Mouse (Mus musculus) thymus, adult 18-20 months (tissue): ENCODE measurements around the gene Myo16.

ENCODE experiments used
- DNase-seq, 2 experiments: peaks; one replicate each; pipeline ENCODE4 v3.0.0; 2022; ENCODE audit warnings: mixed read lengths in 2 of 2

The Myo16 gene

DNA sequence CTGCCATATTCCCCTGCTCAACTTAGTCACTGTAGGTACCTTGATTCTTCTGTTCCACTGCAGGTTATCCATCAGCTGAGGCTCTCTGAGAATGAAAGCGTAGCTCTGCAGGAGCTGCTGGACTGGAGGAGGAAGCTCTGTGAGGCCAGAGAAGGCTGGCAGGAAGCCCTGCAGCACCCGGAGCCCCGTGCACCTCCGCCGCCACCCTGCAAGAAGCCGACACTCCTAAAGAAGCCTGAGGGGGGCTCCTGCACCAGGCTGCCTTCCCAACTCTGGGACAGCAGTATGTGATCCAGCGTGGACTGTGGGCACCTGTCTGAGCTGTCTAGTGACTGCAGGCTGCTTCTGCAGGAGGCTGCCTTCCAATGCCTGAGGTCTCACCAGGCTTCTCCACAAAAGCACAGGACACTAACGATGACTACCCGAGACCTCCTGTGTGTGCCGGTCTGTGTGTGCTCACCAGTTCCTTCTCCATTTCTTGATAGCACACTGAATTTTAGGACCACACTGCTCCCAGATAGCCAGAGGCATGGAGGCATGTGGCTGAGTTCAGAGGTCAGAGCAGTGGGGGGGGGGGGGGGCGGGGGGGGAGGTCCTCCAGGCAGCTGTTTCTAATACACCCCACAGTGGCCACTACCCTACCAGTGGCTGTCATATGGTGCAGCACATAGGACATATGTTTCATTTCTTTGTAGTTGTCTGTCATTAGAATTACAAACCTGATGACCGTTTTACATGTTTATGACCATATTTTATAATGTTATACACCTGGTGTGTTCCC, 479.8 kb downstream of the Myo16 start:
- DNase-seq, result no peak

- no peak for DNase-seq
Measured at GRCm38 (mm10) chr8:10634421-10634820, 480.7 kb downstream of the Myo16 start.

DNA sequence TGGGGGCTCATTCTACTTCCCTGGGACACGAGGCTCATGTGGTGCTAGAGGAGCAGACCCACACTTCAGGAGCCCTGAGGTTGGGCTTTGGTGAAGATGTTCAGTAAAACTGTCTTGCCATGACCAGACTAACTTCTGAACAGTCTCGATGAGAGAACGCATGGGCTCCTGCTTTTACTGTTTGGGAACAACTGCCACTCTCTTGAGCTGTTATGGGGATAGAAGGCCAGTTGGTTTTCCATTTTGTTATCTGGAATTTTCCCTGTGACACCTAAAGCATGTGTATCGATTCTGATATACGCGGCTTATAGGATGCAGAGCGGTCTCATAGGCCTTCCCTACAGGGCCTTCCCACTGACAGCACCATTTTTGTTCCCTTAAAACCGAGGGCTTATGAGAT, 485.2 kb downstream of the Myo16 start:
- DNase-seq, result no peak

DNA sequence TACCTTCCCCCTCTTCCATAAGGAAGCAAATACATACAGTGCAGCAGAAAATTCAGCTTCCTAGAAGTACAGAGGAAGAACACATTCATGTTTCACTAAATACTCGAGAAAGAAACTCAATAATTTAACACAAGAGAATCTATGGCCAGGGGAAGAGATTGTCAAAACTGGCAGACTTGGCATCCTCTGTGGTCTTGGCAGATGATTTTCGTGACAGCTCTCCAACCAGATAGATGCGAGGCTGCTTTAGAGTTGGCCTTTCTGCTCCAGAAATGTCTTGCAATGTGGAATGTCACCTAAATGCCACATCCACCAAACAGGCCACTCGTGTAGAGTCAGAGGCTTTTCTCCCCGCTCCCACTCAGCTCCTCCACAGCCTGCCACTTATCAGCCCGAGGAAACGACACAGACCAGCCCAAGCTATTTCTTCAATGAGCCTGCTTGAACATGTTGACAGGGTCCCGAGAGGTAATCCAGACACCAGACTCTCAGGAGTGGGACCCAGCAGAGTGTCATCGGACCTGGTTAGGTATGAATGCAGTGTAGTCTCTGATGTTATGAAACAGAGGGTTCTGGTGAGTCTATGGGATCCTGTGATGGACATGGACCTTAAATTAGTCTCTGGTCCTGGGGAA, 486.6 kb downstream of the Myo16 start:
- no peak for DNase-seq

DNA sequence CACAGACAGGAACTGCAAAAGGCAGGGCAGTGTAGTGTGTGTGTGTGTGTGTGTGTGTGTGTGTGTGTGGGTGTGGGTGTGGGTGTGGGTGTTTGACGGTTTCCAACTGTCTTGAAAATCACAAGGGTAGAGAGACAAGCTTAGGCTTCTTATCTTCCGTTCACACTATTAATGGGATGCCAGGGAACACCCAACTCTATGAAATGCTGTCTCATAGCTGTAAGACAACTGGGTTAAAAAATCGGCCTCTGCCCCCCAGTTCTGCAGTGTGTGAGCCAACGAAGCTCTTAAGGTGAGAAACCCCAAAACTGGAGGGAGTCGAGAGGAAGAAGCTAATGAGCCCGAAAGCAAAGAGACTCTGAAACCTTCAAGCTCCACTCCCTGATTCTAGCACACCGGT, 487.1 kb downstream of the Myo16 start:
- no peak for DNase-seq

DNA sequence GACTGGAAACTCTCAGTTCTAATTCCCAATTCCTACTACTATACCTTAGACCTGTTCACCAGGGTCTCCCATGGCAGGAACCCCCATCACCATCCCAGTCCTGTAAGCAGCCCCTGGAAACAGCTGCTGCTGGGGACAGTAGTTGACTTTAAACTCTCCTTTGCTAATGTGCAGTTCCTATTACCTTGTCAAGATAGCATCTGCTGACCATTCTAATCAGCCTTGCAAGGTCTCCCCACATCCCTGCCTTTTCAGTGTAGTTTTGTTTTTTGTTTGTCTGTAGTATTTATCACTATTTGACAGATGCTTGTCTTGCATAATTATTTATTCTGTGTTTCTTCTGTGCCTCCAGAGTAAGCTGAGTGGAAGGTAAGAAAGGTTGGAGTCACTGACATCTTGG, 487.6 kb downstream of the Myo16 start:
- no peak for DNase-seq

DNA sequence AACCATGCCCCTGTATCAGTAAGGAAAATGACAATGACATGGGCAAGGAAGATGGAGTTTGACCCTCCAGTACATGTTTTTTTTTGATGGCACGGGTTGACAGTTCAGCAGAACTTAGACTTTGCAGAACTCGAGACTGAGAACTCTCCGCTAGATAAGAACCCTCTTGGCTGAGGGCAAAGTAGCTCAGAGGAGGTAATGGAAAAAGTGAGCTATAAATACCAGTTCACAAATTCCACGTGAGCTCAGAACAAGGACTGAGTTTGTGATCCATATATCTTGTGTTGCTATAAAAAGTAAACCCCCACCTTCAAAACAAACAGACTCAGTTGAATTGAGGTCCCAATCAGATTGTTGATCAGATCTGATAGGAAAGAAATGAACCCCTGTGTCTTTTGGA, 489.5 kb downstream of the Myo16 start:
- DNase-seq, result no peak

- no peak for DNase-seq
Measured at GRCm38 (mm10) chr8:10644481-10644880, 490.8 kb downstream of the Myo16 start.

GRCm38 (mm10) chr8:10645740-10646139, 492.0 kb downstream of the Myo16 start:
- no peak for DNase-seq

DNA sequence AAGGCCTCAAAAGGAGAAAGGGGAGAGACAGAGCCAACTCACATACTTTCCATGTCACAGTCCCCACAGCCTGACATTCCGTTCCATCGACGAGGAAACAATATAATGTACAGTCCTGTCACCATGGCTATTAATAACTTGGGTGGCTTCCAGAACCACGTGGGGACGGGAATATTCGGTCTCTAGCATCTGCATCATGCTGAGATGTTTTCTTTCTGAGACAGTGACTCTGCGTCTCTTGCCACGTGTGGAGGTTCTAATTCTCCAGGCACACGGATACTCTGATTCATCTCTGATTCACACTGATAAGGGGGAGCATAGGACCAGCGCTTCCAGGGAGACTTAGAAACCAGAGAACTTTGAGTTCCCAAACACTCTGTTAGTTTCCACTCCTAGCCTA, 492.8 kb downstream of the Myo16 start:
- DNase-seq, result no peak

- no peak for DNase-seq
Measured at GRCm38 (mm10) chr8:10651546-10652315, 498.0 kb downstream of the Myo16 start.

DNA sequence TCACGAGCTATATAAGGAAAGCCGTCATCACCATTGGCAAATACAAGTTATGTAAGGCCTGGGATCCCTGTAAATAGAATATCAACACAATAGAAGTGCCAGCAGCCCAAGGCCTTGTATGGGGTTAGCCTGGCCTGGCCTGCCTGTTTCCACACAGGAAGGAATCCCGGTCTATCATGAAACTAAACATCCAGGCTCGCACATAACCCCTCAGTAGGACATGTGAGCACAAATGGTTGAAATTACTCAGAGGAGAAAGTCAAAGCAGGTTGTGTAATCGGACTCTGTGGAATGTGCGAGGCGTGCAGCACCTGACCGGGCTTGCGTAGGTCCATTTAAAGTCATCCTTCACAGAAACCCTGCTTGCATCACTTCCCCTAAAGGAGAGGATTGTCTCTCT, 499.6 kb downstream of the Myo16 start:
- no peak for DNase-seq

GRCm38 (mm10) chr8:10654922-10655518, 501.3 kb downstream of the Myo16 start:
- DNase-seq, result no peak

DNA sequence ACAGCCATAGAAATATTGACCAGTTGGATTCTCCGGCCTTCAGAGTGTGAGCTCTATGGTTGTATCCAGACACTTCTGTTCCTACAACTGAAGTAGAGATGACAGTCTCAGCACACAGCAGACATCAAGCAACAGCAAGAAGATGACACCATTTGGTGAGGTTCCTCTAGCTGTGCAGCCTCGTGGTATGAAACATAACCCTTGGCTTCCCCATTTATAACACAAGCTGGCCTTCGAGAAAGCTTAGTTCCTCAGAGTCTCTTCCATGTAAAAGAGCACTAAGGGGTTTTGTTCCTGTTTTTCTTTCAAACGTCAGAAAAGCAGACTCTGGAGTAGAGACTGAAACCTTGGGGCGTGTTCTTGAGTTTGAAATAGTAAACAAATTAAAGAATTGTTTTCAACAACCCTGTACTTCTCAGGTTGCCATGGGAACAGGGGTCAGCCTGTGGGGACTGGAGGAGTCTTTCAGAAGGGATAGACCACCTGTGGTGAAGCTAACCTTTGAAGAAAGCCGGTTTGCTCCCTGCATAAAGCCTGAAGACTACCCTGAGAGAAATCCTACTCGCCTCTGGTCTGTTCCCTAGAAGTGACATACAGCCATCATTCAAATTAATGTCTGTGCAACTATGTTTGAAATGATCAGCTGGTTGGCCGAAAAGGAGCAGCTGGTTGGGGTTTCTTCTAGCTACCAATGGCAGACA, 510.2 kb downstream of the Myo16 start:
- DNase-seq, result no peak

DNA sequence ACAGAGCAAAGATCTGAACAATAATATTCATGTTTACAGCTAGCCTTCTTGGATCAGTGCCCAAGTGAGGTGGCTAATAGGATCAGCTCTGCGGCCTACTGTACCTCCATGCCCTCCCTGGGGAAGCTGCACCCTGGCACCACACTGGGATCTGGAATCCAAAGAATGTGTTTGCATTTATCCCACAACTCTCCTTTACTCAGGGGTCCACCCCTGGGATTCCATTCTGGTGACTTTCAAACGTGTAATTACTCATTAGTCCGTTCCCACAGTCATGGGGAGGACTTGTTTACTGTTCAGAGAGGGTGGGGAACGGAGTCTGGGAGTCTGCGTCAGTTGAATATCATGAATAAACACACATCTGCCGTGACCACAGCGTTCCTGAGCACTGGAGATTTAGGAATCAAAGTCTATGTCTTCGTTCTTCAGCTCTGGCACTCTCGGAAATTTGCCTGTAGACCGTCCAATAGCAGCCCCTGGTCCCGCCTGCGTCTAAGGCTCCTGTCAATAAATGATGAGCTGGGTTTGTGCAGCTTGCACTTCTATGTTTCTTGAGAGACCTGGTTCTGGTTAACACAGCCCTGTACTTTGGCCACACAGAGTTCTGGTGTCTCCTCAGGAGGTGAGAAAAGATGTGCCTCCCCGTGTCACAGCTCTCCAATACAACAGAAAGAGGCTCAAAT, 511.3 kb downstream of the Myo16 start:
- DNase-seq, result no peak

DNA sequence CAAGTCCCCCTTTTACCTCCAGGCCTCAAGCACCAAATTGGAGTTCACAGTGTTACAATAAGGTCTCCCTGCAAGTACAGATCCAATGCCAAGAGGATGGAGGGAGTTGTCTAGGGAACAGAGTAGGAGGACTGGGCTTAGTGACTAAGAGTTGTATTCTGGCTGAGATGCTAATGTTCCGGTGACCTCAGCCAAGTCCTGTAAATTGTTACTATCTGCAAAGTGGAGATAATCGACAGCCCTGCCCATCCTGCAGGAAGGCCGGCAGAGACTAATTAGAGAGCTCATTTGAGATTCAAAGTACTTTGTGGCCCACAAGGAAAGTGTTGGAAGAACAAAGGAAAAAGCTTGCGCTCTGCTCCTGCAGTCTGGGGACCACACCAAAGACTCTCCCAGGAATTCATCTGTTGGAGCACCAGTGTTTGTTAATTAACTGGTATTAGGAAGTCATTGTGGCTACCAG, 512.1 kb downstream of the Myo16 start:
- DNase-seq, result no peak

DNA sequence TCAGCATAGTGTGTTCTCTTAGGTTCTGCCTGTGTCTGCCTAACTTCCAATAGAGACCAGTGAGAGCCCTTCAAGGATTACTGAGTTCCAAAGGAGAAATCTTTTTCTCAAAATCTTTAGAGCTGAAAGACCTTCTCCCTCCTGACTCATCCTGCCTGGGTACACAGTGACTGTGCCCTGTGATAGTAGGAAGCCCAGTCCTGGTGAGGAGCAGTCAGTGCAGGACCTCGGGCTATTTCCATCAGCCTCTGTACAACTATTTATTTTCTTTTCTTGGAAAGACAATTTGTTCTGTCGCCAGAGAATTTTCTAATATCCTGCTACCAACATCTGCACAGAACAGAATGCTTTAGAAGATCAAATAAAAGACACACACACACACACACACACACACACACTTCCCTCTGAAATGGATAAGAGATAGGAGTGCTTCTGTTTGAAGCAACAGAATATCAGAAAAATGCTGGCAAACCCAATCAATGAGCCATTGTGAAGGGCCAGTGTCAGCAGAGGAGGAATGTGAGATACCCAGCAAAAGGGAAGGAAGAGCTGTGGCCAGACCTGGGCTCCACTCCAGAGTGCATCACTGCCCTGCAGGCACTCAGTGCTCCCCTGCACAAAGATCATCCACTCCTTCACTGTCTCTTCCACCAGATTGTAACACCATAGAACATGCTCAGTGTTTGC, 518.3 kb downstream of the Myo16 start:
- no peak for DNase-seq

DNA sequence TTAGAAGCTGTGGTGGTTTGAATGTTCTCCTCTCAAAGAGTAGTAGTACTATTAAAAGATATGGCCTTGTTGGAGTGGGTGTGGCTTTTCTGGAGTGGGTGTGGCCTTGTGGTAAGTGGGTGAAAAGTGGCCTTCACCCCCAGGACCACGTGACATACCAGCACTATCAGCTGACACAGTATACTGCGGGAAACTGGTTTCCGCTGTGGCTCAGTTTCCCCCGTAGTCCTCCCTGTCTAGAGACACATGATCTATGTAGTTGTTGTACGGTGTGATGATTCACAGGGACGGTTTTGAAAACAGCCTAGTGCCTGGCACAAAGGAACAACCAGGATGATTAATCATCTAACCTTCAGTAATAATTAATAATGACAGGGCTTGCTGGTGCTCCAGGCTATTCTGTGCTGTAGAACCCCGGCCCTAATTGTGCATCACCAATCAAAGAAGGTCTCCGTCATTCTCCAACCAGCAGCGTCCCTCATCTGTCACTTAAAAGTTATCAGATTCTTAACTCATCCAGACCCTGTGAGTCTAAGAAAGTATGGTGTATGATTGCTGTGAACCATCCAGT, 524.2 kb downstream of the Myo16 start:
- DNase-seq, result no peak

- DNase-seq, result no peak
Measured at GRCm38 (mm10) chr8:10681926-10682325, 528.2 kb downstream of the Myo16 start.

DNA sequence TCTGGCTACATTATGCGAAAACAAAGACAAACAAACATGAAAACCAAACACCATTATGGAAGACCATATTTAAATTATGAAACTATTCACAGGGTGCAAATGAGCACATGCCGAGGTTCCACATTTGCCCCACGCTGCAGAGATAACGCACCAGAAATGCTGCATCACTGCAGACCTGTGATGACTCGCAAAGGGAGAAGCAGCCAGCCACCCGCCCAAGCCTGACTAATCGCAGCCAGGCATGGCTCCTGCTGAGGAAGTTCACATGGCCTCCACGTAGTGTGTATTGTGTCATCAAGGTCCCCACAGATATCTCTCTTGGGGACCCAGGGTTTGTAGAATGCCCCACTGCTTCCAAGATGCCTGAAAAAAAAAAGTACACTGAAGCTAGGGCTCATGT, 529.4 kb downstream of the Myo16 start:
- DNase-seq, result no peak
